11 mouse cellular contexts compared by ENCODE assay signal in genomic region chr17:12204246-12204645, GRCm38 (mm10).
DNase-seq lines count a peak whose midpoint lies in the region; ATAC-seq and TF ChIP-seq lines count a peak whose summit lies in the region.
"Had no signal": no experiment of that assay in that cellular context is flagged by ENCODE, and none has a peak within 500 bp of the region (broad histone marks: within the 10 kb centered on the region; RNA-seq: fewer than 3 reads in every experiment).

No protein-coding gene starts in this region.

- TF ChIP-seq RAD21 in MEL (IDR thresholded peaks at IDR 0.05; ENCODE audit: low read depth, low read length): no peak

- no peak for DNase-seq in kidney, adult 8-10 months
- peak; percentile 84 for DNase-seq in MEL (ENCODE audit: low read depth, low spot score)
- DNase-seq in adrenal gland, adult 18-20 months (ENCODE audit: low spot score in 2 of 2): no peak
- no peak for DNase-seq in gastrocnemius, adult 2 months
- DNase-seq: adrenal gland, postnatal 36 days; lung, postnatal 36 days had no signal

- H3K36me3 ChIP-seq in kidney, embryonic 14.5 days (ENCODE audit: control insufficient read depth, insufficient read depth, low read length): no peaks in the 10 kb centered on the region
- peaks cover 0 to 28% of the 10 kb centered on the region in 2 experiments; a peak in 2 of 4 replicates for H3K36me3 ChIP-seq in MEL (ENCODE audit: control insufficient read depth in 1 of 2, insufficient read depth in 2 of 2, low read length in 2 of 2)
- H3K36me3 ChIP-seq in embryonic facial prominence, embryonic 12.5 days: no peaks in the 10 kb centered on the region
- peaks cover 32% of the 10 kb centered on the region for H3K36me3 ChIP-seq in liver, embryonic 15.5 days (replicated peaks)
- H3K36me3 ChIP-seq: heart, embryonic 15.5 days had no signal

- ATAC-seq in kidney, embryonic 14.5 days (ENCODE audit: low FRiP score, low TSS enrichment): no peak
- ATAC-seq in embryonic facial prominence, embryonic 12.5 days (ENCODE audit: insufficient number of reproducible peaks, insufficient read depth, low FRiP score, low TSS enrichment): no peak
- ATAC-seq in liver, embryonic 15.5 days (ENCODE audit: insufficient read depth): no peak

- no peak overlapping the region for H3K9ac ChIP-seq in kidney, embryonic 14.5 days (ENCODE audit: low read depth, low read length)
- peak overlapping the region; percentile 52 for H3K9ac ChIP-seq in MEL (ENCODE audit: control insufficient read depth, low read depth, low read length, poor library complexity, severe bottlenecking)
- H3K9ac ChIP-seq in embryonic facial prominence, embryonic 12.5 days: no peak overlapping the region
- H3K9ac ChIP-seq in liver, embryonic 15.5 days: peak overlapping the region; percentile 76
- H3K9ac ChIP-seq: heart, embryonic 15.5 days had no signal

- TF ChIP-seq CTCF in MEL (IDR thresholded peaks at IDR 0.05 in 2 of 3, conservative IDR thresholded peaks at IDR 0.05 in 1 of 3; ENCODE audit: control insufficient read depth in 1 of 3, insufficient read depth in 1 of 3, low read depth in 2 of 3, low read length in 3 of 3, poor library complexity in 1 of 3, severe bottlenecking in 1 of 3): no peak
- no peak for TF ChIP-seq CTCF in gastrocnemius, adult 2 months (IDR thresholded peaks at IDR 0.05)

- no peaks in the 10 kb centered on the region for H3K79me2 ChIP-seq in MEL (ENCODE audit: control insufficient read depth, insufficient read depth, low read length, poor library complexity)

- H3K4me3 ChIP-seq in kidney, embryonic 14.5 days (ENCODE audit: low read length): no peak overlapping the region
- peak overlapping the region; percentile 19 to 27 for H3K4me3 ChIP-seq in MEL (ENCODE audit: control insufficient read depth in 1 of 2, insufficient read depth in 1 of 2, low read depth in 2 of 2, low read length in 2 of 2)
- H3K4me3 ChIP-seq in embryonic facial prominence, embryonic 12.5 days: no peak overlapping the region
- H3K4me3 ChIP-seq in liver, embryonic 15.5 days (replicated peaks): 0 out of 2 replicates have a peak overlapping the region, but pooled peaks have one; percentile 4
- no peak overlapping the region for H3K4me3 ChIP-seq in gastrocnemius, adult 2 months
- H3K4me3 ChIP-seq: heart, embryonic 15.5 days had no signal

- no peaks in the 10 kb centered on the region for H3K9me3 ChIP-seq in kidney, embryonic 14.5 days (ENCODE audit: control insufficient read depth, low read length)
- no peaks in the 10 kb centered on the region for H3K9me3 ChIP-seq in MEL (replicated peaks; ENCODE audit: insufficient read depth, low read length)
- no peaks in the 10 kb centered on the region for H3K9me3 ChIP-seq in embryonic facial prominence, embryonic 12.5 days
- H3K9me3 ChIP-seq in liver, embryonic 15.5 days (replicated peaks): no peaks in the 10 kb centered on the region
- H3K9me3 ChIP-seq: heart, embryonic 15.5 days had no signal

- no peak for TF ChIP-seq EP300 in MEL (IDR thresholded peaks at IDR 0.05; ENCODE audit: low read depth in 1 of 2, low read length in 2 of 2)

- intact Hi-C loops in gastrocnemius, adult 2 months (cut with DNase I): loop anchor here (10.0 kb wide), 1 partner anchor 79 kb away; no protein-coding TSS in a partner anchor

- H3K4me1 ChIP-seq in kidney, embryonic 14.5 days (ENCODE audit: control insufficient read depth, insufficient read depth, low read length): peaks cover 23% of the 10 kb centered on the region
- H3K4me1 ChIP-seq in MEL (ENCODE audit: control insufficient read depth in 1 of 2, insufficient read depth in 2 of 2, low read length in 2 of 2): peaks cover 12 to 42% of the 10 kb centered on the region in 2 experiments
- H3K4me1 ChIP-seq in embryonic facial prominence, embryonic 12.5 days: peaks cover 57% of the 10 kb centered on the region
- H3K4me1 ChIP-seq in liver, embryonic 15.5 days (replicated peaks): peaks cover 98% of the 10 kb centered on the region

- WGBS in kidney, embryonic 14.5 days: 82% methylated on average over 3 of the region's 3 CpGs
- WGBS in embryonic facial prominence, embryonic 12.5 days: 62% methylated on average over 3 of the region's 3 CpGs
- WGBS in liver, embryonic 15.5 days (ENCODE audit: insufficient replicate concordance): 34% methylated on average over 3 of the region's 3 CpGs

- no peaks in the 10 kb centered on the region for H3K27me3 ChIP-seq in kidney, embryonic 14.5 days (ENCODE audit: control insufficient read depth, insufficient read depth, low read length)
- H3K27me3 ChIP-seq in MEL (ENCODE audit: control insufficient read depth in 1 of 2, insufficient read depth in 2 of 2, low read length in 2 of 2): no peaks in the 10 kb centered on the region
- no peaks in the 10 kb centered on the region for H3K27me3 ChIP-seq in embryonic facial prominence, embryonic 12.5 days
- H3K27me3 ChIP-seq in liver, embryonic 15.5 days: no peaks in the 10 kb centered on the region
- H3K27me3 ChIP-seq: heart, embryonic 15.5 days had no signal

- TF ChIP-seq POLR2A in MEL (IDR thresholded peaks at IDR 0.05; ENCODE audit: control insufficient read depth in 1 of 2, insufficient read depth in 1 of 2, low read depth in 1 of 2, low read length in 2 of 2, poor library complexity in 1 of 2): no peak

- peak overlapping the region; percentile 24; the same call in 1 of the 2 replicates for H3K27ac ChIP-seq in kidney, embryonic 14.5 days (ENCODE audit: low read depth, low read length)
- H3K27ac ChIP-seq in MEL (ENCODE audit: control insufficient read depth, low read depth, low read length): peak overlapping the region; percentile 92
- H3K27ac ChIP-seq in embryonic facial prominence, embryonic 12.5 days: peak overlapping the region; percentile 83; the same call in 1 of the 2 replicates
- H3K27ac ChIP-seq in liver, embryonic 15.5 days (replicated peaks): peak overlapping the region; percentile 100
- H3K27ac ChIP-seq in gastrocnemius, adult 2 months: no peak overlapping the region
- H3K27ac ChIP-seq: kidney, postnatal 0 days had no signal

- H3K4me2 ChIP-seq in kidney, embryonic 14.5 days (replicated peaks; ENCODE audit: low read depth, low read length): no peak overlapping the region
- no peak overlapping the region for H3K4me2 ChIP-seq in embryonic facial prominence, embryonic 12.5 days (replicated peaks)
- H3K4me2 ChIP-seq in liver, embryonic 15.5 days: peak overlapping the region; percentile 72

TF ChIP-seq in MEL, 35 proteins besides CTCF, POLR2A, EP300 and RAD21:
- peak; percentile 10; the same call in 1 of the 2 replicates for TF ChIP-seq HCFC1 (IDR thresholded peaks at IDR 0.05; ENCODE audit: low read depth, low read length)
- TF ChIP-seq E2F4 (IDR thresholded peaks at IDR 0.05; ENCODE audit: borderline replicate concordance, low read depth, low read length): no peak

Comparison
In these comparisons a context has a peak if more than half of its experiments do, and no peak if none do; other contexts are left out.
1. H3K4me3 ChIP-seq: peak in MEL (2 of 2) and liver, embryonic 15.5 days (single experiment); none in kidney, embryonic 14.5 days (single experiment), embryonic facial prominence, embryonic 12.5 days (single experiment) and gastrocnemius, adult 2 months (single experiment).
2. H3K9ac ChIP-seq: peak in MEL (single experiment) and liver, embryonic 15.5 days (single experiment); none in kidney, embryonic 14.5 days (single experiment) and embryonic facial prominence, embryonic 12.5 days (single experiment).